Mouse (Mus musculus) monocyte, adult 5-6 weeks (primary cell): ENCODE results near the gene Cbx4. TPM values are rescaled to one million over a fixed set of nuclear protein-coding genes. Genes with fewer than 3 reads are reported as not detected.
A peak's percentile ranks its signal among the peaks of the same experiment; 100 is the strongest.

Experiments
- ATAC-seq: fragments of 153-309, 156-312 bp; replicated peaks from 2 replicates; pipeline ENCODE4 v1.8.0; 2017; ENCODE audit warnings: mild to moderate bottlenecking; ENCODE audit not compliant: low TSS enrichment, insufficient number of reproducible peaks, severe bottlenecking, poor library complexity, low FRiP score
- total RNA-seq: library from RNA; stranded (forward); fragments of 200-1000, 200-491, 200-594 nt; gene quantifications from 3 replicates; pipeline ENCODE4 v1.2.3, GENCODE M21; 2017

The Cbx4 gene
- total RNA-seq, 1 experiment from 2014 or later: 42.2 TPM

GRCm38 (mm10) chr11:119072986-119073385 lies 13.0 kb downstream of the Cbx4 start:
- ATAC-seq: no peak

- no peak for ATAC-seq
Measured at GRCm38 (mm10) chr11:119072239-119072638, 13.8 kb downstream of the Cbx4 start.

- no peak for ATAC-seq
Measured at GRCm38 (mm10) chr11:119066841-119067240, 19.2 kb downstream of the Cbx4 start.

GRCm38 (mm10) chr11:119059256-119059655 lies 26.8 kb downstream of the Cbx4 start:
- no peak for ATAC-seq

GRCm38 (mm10) chr11:119058041-119058995 lies 27.7 kb downstream of the Cbx4 start:
- ATAC-seq: peak; percentile 56

- ATAC-seq: no peak
Measured at GRCm38 (mm10) chr11:119057291-119057690, 28.7 kb downstream of the Cbx4 start.

GRCm38 (mm10) chr11:119056301-119057211 lies 29.5 kb downstream of the Cbx4 start:
- ATAC-seq: peak; percentile 18; the same call in 1 of the 2 replicates

GRCm38 (mm10) chr11:119055571-119056131 lies 30.4 kb downstream of the Cbx4 start:
- ATAC-seq: no peak

GRCm38 (mm10) chr11:119054351-119055345 lies 31.4 kb downstream of the Cbx4 start:
- ATAC-seq: no peak

GRCm38 (mm10) chr11:119053738-119054350 lies 32.2 kb downstream of the Cbx4 start:
- no peak for ATAC-seq

GRCm38 (mm10) chr11:119053257-119053670 lies 32.8 kb downstream of the Cbx4 start:
- peak; percentile 62 for ATAC-seq

GRCm38 (mm10) chr11:119052661-119053256 lies 33.3 kb downstream of the Cbx4 start:
- ATAC-seq: no peak

GRCm38 (mm10) chr11:119051927-119052660 lies 33.9 kb downstream of the Cbx4 start:
- ATAC-seq: no peak

GRCm38 (mm10) chr11:119051426-119051825 lies 34.6 kb downstream of the Cbx4 start:
- ATAC-seq: no peak

GRCm38 (mm10) chr11:119050361-119050760 lies 35.7 kb downstream of the Cbx4 start:
- ATAC-seq: no peak

GRCm38 (mm10) chr11:119048133-119048510 lies 37.9 kb downstream of the Cbx4 start:
- ATAC-seq: no peak
